10 mouse cellular contexts compared by ENCODE assay signal in genomic region chr19:23187732-23188131, GRCm38 (mm10).
"Had no signal": no experiment of that assay in that cellular context is flagged by ENCODE, and none has a peak within 500 bp of the region (broad histone marks: within the 10 kb centered on the region; RNA-seq: fewer than 3 reads in every experiment).

No protein-coding gene starts in this region.

- H3K4me3 ChIP-seq: limb, embryonic 12.5 days; liver, embryonic 13.5 days; midbrain, embryonic 12.5 days; neural tube, embryonic 13.5 days had no signal

- DNase-seq: kidney, postnatal 25 days; liver; liver, embryonic 13.5 days; lung, adult 18-20 months; thymus, adult 2 months; thymus, postnatal 25 days had no signal

- H3K4me1 ChIP-seq: limb, embryonic 12.5 days; midbrain, embryonic 12.5 days; neural tube, embryonic 13.5 days had no signal

- H3K9me3 ChIP-seq: limb, embryonic 12.5 days; liver, embryonic 13.5 days; midbrain, embryonic 12.5 days; neural tube, embryonic 13.5 days had no signal

- H3K9ac ChIP-seq: limb, embryonic 12.5 days; liver, embryonic 13.5 days; midbrain, embryonic 12.5 days; neural tube, embryonic 13.5 days had no signal

- ATAC-seq: midbrain, embryonic 16.5 days had no signal

- H3K4me2 ChIP-seq: limb, embryonic 12.5 days; liver, embryonic 13.5 days; midbrain, embryonic 12.5 days; neural tube, embryonic 13.5 days had no signal

- H3K27me3 ChIP-seq: limb, embryonic 12.5 days; liver, embryonic 13.5 days; midbrain, embryonic 12.5 days; neural tube, embryonic 13.5 days had no signal

- H3K27ac ChIP-seq: limb, embryonic 12.5 days; liver, embryonic 13.5 days; midbrain, embryonic 12.5 days; neural tube, embryonic 13.5 days had no signal
